Mouse (Mus musculus) heart, postnatal 0 days (tissue): Measurements from ENCODE around the gene Copg2. TPM values are rescaled to one million over a fixed set of nuclear protein-coding genes. Genes with fewer than 3 reads are reported as not detected.

Source experiments
- ATAC-seq: fragments of 200-750 bp; cut with Nextera tagmentation; 2 replicates; pipeline ENCODE4 v1.8.0; 2017; ENCODE audit warnings: low read depth, moderate number of reproducible peaks, moderate library complexity; ENCODE audit not compliant: insufficient read depth
- DNase-seq: peaks from one replicate; pipeline ENCODE4 v3.0.0-alpha.2; 2016; ENCODE audit warnings: low spot score
- H3K27ac ChIP-seq: fragments of 300-500 bp; sonication (generic); 2 replicates; pipeline ENCODE4 v1.5.1; 2014; ENCODE audit warnings: low read depth, mild to moderate bottlenecking
- H3K27me3 ChIP-seq: fragments of 300-500 bp; sonication (generic); 2 replicates; pipeline ENCODE4 v1.6.1; 2014; ENCODE audit warnings: low read length, mixed read lengths; ENCODE audit not compliant: control insufficient read depth, insufficient read depth
- H3K36me3 ChIP-seq: fragments of 300-500 bp; sonication (generic); replicated peaks from 2 replicates; pipeline ENCODE4 v1.6.1; 2014; ENCODE audit warnings: low read length, mixed read lengths; ENCODE audit not compliant: control insufficient read depth, insufficient read depth
- H3K4me1 ChIP-seq: fragments of 300-500 bp; sonication (generic); 2 replicates; pipeline ENCODE4 v1.6.1; 2014; ENCODE audit warnings: antibody characterized with exemption; ENCODE audit not compliant: control insufficient read depth, insufficient read depth
- H3K4me2 ChIP-seq: fragments of 300-500 bp; sonication (generic); 2 replicates; pipeline ENCODE4 v1.6.1; 2014; ENCODE audit warnings: low read depth, mild to moderate bottlenecking, low read length, moderate library complexity
- H3K4me3 ChIP-seq: fragments of 300-500 bp; sonication (generic); 2 replicates; pipeline ENCODE4 v1.5.1; 2014; ENCODE audit warnings: low read depth, low read length
- H3K9ac ChIP-seq: fragments of 300-500 bp; sonication (generic); replicated peaks from 2 replicates; pipeline ENCODE4 v1.6.1; 2014; ENCODE audit warnings: low read depth, low read length, mixed read lengths
- H3K9me3 ChIP-seq: fragments of 300-500 bp; sonication (generic); replicated peaks from 2 replicates; pipeline ENCODE4 v1.6.1; 2016; ENCODE audit warnings: low read length; ENCODE audit not compliant: control insufficient read depth
- CTCF ChIP-seq: IDR thresholded peaks from 2 replicates; pipeline ENCODE4 v1.5.1; 2016; ENCODE audit warnings: antibody characterized with exemption, control low read depth, low read depth
- EP300 ChIP-seq: IDR thresholded peaks from 2 replicates; pipeline ENCODE4 v1.6.1; 2016; ENCODE audit warnings: antibody characterized with exemption, low read depth
- WGBS: fragments of 180-500 bp; shearing (Covaris S2); extraction: QIAGEN DNeasy Blood & Tissue Kit; methylation state at CpG from one replicate; pipeline ENCODE4 v1.1.7; 2014; 5-methylcytosine and 5-hydroxymethylcytosine counted together
- polyA plus RNA-seq: library from polyadenylated mRNA; unstranded; fragments of >200 nt; fragmentation: Nextera tagmentation; extraction: Ambion mirVana; gene quantifications from 2 replicates; pipeline ENCODE4 v1.2.1, GENCODE M21; 2015
- total RNA-seq: library from RNA; depleted of rRNA; stranded (reverse); fragments of >200 nt; gene quantifications from 2 replicates; pipeline ENCODE4 v1.2.3, GENCODE M21; 2014; ENCODE audit warnings: low replicate concordance

The Copg2 gene
- total and polyA plus RNA-seq, 2 experiments from 2014 or later, result 19.9 to 48.4 TPM

DNA sequence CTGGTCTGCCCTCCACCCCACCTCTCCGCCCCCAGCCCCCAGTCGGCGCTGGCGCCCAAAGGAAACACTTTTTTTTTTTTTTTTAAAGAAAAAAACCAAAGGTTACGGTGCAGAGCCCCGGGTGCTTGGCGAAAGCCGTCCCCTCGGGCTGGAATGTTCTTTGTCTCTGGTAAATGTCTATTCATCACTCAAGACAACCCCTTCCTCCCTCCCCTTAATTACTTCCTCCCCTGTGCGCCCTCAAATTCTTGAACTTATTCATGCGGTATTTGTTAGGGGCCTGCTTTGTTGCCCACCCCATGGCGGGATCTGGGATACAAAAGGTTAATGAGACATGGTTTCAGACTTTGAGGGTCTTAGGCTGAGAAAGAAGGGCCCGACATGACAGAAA is 160.2 kb downstream of the Copg2 start:
- 48% methylated on average over 13 of the region's 13 CpGs for WGBS
- peak overlapping the region; percentile 69 for H3K4me3 ChIP-seq
- ATAC-seq, result no peak

DNA sequence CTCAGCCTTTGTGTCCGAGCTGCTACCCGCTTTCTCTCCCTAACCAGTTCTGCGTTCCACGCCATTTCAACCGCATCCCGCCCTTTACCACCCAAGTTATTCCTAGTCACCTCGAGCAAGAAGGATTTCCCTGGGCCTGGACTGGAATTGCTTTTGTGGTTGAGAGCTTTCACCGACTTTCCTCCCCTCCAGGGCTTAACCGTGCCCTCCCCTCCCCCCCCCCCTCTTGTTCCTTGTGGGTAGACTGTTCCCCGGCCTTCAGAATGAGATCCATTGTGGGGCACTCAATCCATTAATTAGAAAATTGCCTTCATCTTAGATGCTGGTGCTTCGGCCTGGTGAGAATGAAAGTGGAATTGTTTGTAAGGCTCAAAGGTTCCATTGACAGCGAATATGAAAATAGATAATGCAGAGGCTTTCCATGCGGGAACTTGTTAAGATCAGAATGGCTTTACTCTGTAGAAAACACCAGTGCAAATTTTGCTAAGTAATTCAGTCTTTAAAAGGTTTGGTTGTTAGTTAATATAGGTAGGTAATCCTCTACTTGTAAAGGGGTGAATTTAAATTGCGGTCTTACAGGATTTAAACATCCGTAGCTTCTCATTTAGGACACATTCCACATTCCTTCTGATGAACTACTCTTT is 160.7 kb downstream of the Copg2 start:
- Histone ChIP-seq H3K4me2 (peak overlapping the region; percentile 54), H3K27me3 (no peaks in the 10 kb centered on the region), H3K9ac (peak overlapping the region; percentile 49), H3K4me3 (peak overlapping the region; percentile 69), H3K4me1 (no peaks in the 10 kb centered on the region), H3K27ac (peak overlapping the region; percentile 85), H3K9me3 (peaks cover 22% of the 10 kb centered on the region), H3K36me3 (no peaks in the 10 kb centered on the region)
- WGBS, result 52% methylated on average over 15 of the region's 15 CpGs
- no peak for TF ChIP-seq EP300
- no peak for TF ChIP-seq CTCF
- DNase-seq (no peak), ATAC-seq (no peak)

More for the DNA sequence above, 160.2 kb downstream of the Copg2 start:
- Histone ChIP-seq H3K27ac (peak overlapping the region; percentile 85), H3K4me2 (peak overlapping the region; percentile 54), H3K4me1 (no peaks in the 10 kb centered on the region), H3K27me3 (no peaks in the 10 kb centered on the region), H3K9me3 (peaks cover 22% of the 10 kb centered on the region), H3K9ac (peak overlapping the region; percentile 22; the same call in 1 of the 2 replicates), H3K36me3 (no peaks in the 10 kb centered on the region)
- DNase-seq, result no peak
- TF ChIP-seq CTCF (no peak), EP300 (no peak)

DNA sequence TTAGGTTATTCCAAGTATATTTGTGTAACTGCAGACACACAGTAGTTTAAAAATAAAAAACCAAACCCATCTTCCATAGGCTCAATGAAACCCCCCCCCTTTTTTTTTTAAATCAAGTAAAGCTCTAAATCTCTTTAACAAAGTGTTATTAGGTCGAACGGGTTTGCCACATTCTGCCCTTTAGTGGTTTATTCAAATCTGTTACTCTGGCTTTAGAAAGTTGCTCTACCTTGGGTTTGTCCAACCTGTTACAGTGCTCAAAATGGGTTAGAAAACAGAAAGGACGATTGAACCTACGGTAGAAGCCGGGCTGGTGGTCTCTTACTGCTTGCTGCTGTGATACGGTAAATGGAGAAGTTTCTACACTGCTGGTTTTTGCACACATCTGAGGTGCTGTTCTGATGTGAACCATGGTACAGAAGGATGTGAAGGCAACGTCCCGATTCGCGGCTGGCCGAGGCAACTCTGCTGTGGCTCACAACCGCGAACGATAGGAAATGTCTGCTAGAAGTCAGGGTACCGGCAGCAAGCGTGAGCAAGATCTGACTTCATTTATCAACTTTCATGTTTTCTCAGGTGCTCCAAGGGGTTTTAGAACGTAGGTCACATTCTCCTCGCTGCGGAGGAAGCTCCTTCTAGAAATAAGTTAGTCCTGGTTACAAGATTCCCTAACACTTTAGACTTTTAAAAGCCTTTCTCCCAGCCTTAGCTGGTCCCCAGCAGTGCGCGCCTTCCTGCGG is 161.4 kb downstream of the Copg2 start:
- peak overlapping the region; percentile 49 for H3K9ac ChIP-seq
- peak overlapping the region; percentile 69 for H3K4me3 ChIP-seq

DNA sequence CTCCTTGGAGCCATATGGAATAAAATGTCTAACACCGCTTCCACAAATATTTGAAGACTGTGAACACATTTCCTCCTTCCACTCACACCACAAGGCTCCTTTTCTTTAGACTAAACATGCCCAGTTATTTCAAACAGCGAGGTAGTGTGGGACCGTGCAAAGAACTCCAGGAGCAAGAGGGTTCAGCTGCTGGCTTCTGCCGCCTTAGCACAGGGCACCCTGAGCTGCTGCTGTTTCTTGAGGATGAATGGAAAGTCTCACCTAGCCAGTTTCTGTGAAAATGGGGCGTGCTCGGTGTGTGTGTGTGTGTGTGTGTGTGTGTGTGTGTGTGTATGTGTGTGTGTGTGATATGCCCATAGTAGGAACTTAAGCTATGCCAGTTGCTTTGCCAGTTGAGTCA is 162.1 kb downstream of the Copg2 start:
- Histone ChIP-seq H3K9ac (no peak overlapping the region), H3K4me3 (no peak overlapping the region), H3K27ac (no peak overlapping the region; the same call in 1 of the 2 replicates), H3K27me3 (no peaks in the 10 kb centered on the region), H3K36me3 (no peaks in the 10 kb centered on the region), H3K9me3 (peaks cover 22% of the 10 kb centered on the region), H3K4me2 (no peak overlapping the region), H3K4me1 (no peaks in the 10 kb centered on the region; the same call in 1 of the 2 replicates)
- TF ChIP-seq CTCF (no peak), EP300 (no peak)
- 68% methylated on average over 6 of the region's 6 CpGs for WGBS
- ATAC-seq (no peak), DNase-seq (no peak)

More for the DNA sequence above, 161.4 kb downstream of the Copg2 start:
- no peaks in the 10 kb centered on the region for H3K36me3 ChIP-seq
- no peaks in the 10 kb centered on the region for H3K4me1 ChIP-seq
- H3K4me2 ChIP-seq, result peak overlapping the region; percentile 54
- ATAC-seq (no peak), DNase-seq (no peak)
- no peaks in the 10 kb centered on the region for H3K27me3 ChIP-seq
- H3K9me3 ChIP-seq, result peaks cover 22% of the 10 kb centered on the region
- TF ChIP-seq EP300 (no peak), CTCF (no peak)
- H3K27ac ChIP-seq, result peak overlapping the region; percentile 85
- WGBS, result 51% methylated on average over 22 of the region's 22 CpGs

DNA sequence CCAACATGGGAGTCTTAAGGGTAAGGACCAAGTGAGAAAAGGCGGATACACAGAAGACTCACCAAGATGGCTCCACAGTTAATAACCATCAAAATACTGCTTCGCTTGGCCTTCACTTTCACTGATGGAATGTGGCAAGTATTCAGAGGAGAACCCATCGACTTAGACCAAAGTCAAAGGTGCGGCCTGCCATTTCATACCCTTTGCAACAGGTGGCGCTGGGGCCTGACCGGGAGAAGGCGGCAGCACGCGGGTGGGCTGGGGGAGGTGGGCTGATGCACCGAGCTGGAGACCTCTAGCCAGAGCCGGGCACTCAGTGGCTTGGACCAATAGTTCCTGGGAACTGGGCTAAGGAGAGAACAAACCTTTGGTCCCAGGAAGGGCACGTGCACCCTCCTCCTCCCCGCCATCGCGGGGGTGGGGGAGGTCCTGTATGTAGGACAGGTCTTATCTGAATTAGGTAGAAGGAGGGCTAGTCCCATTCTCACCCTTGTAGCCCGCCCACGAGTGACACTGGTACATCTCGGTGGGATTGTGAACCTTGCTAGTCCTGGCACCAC is 163.9 kb downstream of the Copg2 start:
- Histone ChIP-seq H3K27me3 (no peaks in the 10 kb centered on the region), H3K4me2 (no peak overlapping the region), H3K9ac (no peak overlapping the region), H3K27ac (no peak overlapping the region), H3K9me3 (peaks cover 16% of the 10 kb centered on the region), H3K4me1 (no peaks in the 10 kb centered on the region; the same call in 1 of the 2 replicates), H3K4me3 (no peak overlapping the region), H3K36me3 (no peaks in the 10 kb centered on the region)
- TF ChIP-seq EP300, result no peak
- WGBS, result 58% methylated on average over 18 of the region's 18 CpGs
- ATAC-seq (no peak), DNase-seq (no peak)
